Mouse (Mus musculus): ENCODE data around the gene Amot. TPM values are rescaled to one million over a fixed set of nuclear protein-coding genes. Genes with fewer than 3 reads are reported as not detected.

The Amot gene
- polyA plus RNA-seq, 1 experiment, result 1.6 TPM

DNA sequence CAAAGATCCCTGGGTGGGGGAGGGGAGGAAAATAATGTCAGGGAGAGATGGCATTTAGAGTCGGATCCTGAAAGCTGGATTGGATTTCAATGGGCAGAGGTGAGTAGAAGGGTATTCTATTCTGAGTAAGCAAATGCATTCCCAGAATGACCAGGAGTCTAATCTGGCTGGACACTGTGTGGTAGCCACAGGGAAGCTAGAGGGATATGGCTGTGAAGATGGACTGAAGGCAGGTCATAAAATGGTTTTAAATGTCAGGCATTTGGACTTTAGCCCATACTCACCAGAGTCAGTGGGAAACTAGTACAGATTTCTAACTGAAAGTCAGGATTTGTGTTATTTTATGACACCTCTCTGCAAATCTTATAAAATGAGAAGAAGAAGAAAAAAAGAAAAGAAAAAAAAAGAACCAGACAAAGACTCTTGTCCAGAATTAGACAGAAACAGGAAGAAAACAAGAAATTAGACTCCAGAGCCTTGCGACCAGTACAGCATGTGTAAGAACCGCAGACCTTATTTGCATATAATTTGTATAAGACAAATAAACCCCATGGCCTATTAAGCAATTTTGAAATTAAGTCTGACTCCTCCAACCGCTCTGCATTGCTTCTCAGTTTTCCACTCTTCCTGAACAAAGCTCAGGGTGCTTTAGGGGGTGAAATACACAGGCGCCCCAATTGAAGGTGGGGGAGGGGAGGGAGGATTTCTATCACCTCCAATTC, 27.8 kb downstream of the Amot start:
- no peaks in the 10 kb centered on the region for H3K4me1 ChIP-seq (ENCODE audit: control insufficient read depth, insufficient read depth, low read length)
- H3K27ac ChIP-seq (ENCODE audit: control insufficient read depth, insufficient read depth, low read depth, low read length, poor library complexity), result no peak overlapping the region
- TF ChIP-seq CTCF (IDR thresholded peaks at IDR 0.05; ENCODE audit: control insufficient read depth, insufficient read depth, low read length) (no peak), POLR2A (IDR thresholded peaks at IDR 0.05; ENCODE audit: borderline replicate concordance, control insufficient read depth, low read depth, low read length) (no peak)
- WGBS, result 74% methylated on average over 5 of the region's 5 CpGs
- H3K4me3 ChIP-seq (replicated peaks; ENCODE audit: control insufficient read depth, low read depth, low read length), result no peak overlapping the region

DNA sequence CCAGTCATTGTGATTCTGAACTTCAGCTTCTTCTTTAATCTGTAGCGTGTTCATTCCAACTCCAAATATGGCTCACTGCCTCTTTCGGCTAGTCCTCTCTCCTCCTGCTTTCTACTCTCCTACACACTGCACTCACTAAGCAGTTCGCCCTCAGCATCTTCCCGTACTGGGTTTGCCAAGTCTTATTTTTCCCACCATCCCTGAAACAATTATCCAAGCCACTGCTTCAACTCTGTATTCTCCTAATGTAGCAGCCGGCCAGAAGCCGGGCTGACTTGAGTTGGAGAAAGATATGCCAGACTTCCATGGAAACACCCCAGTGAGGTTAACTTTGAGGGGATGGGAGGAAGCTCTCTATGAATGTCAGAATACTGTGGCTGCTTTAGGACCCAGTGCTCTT, 36.7 kb downstream of the Amot start:
- Histone ChIP-seq H3K4me1 (ENCODE audit: control insufficient read depth, insufficient read depth, low read length) (no peaks in the 10 kb centered on the region), H3K27ac (ENCODE audit: control insufficient read depth, insufficient read depth, low read depth, low read length, poor library complexity) (no peak overlapping the region), H3K4me3 (replicated peaks; ENCODE audit: control insufficient read depth, low read depth, low read length) (no peak overlapping the region)
- WGBS, result 81% methylated on average over 6 of the region's 6 CpGs
- TF ChIP-seq CTCF (IDR thresholded peaks at IDR 0.05; ENCODE audit: control insufficient read depth, insufficient read depth, low read length) (no peak), POLR2A (IDR thresholded peaks at IDR 0.05; ENCODE audit: borderline replicate concordance, control insufficient read depth, low read depth, low read length) (no peak)

DNA sequence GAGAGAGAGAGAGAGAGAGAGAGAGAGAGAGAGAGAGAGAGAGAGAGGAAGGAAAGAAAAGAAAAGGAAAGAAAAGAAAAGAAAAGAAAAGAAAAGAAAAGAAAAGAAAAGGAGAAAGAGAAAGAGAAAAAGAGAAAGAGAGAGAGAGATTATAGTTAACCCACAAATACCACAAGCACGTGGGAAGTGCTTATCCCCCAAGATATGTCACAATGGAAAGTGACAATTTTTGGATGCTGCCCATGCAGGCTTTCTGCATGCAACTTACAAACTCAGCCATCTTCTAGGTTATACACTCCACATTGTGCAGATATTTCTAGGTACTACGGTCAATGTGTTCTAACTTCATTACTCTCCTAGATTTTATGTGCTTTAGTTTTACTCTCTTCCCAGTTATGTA, 41.5 kb downstream of the Amot start:
- Histone ChIP-seq H3K27ac (ENCODE audit: control insufficient read depth, insufficient read depth, low read depth, low read length, poor library complexity) (no peak overlapping the region), H3K4me1 (ENCODE audit: control insufficient read depth, insufficient read depth, low read length) (no peaks in the 10 kb centered on the region), H3K4me3 (replicated peaks; ENCODE audit: control insufficient read depth, low read depth, low read length) (no peak overlapping the region)
- WGBS, result 52% methylated on average over 2 of the region's 2 CpGs
- TF ChIP-seq CTCF (IDR thresholded peaks at IDR 0.05; ENCODE audit: control insufficient read depth, insufficient read depth, low read length) (no peak), POLR2A (IDR thresholded peaks at IDR 0.05; ENCODE audit: borderline replicate concordance, control insufficient read depth, low read depth, low read length) (no peak)

DNA sequence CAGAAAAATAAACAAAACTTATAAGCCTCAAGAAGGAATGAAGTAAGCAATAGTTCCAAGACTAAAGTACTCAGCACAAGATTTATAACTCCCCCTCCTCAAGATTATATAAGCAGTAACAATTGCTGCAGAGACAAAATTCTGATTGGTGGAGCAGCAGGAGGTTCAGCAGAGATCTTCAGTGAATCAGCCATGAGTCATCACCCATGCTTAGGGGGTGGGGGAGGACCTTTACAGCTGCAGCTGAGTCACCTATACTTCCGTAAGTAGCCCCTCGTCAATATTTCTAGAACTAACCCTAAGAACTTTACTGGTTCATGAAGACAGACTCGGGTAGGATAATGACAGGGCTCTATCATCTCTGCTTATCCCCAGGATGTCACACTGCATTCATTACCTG, 43.6 kb downstream of the Amot start:
- H3K4me3 ChIP-seq (replicated peaks; ENCODE audit: control insufficient read depth, low read depth, low read length), result no peak overlapping the region
- no peaks in the 10 kb centered on the region for H3K4me1 ChIP-seq (ENCODE audit: control insufficient read depth, insufficient read depth, low read length)
- WGBS, result 72% methylated on average over 3 of the region's 3 CpGs
- no peak overlapping the region for H3K27ac ChIP-seq (ENCODE audit: control insufficient read depth, insufficient read depth, low read depth, low read length, poor library complexity)
- TF ChIP-seq POLR2A (IDR thresholded peaks at IDR 0.05; ENCODE audit: borderline replicate concordance, control insufficient read depth, low read depth, low read length) (no peak), CTCF (IDR thresholded peaks at IDR 0.05; ENCODE audit: control insufficient read depth, insufficient read depth, low read length) (no peak)

DNA sequence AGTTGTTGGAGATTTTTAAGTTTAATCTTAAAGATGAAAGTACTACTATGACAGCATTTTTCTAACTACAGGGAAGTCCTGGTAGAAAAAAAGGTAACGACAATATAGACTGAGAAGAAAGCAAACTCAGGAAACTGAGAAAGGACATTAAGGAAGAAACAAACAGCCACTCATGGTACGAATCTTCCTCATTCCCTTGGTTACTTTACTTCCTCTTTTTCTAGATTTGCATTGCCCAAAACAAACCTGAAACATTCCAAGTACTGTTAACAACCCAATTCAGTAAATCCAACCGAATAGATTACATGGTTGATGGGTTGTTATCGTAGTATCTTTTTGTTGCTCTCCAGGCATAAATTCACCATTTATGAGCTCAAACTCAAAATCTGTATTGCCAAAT, 48.7 kb downstream of the Amot start:
- 35% methylated on average over 4 of the region's 4 CpGs for WGBS
- no peaks in the 10 kb centered on the region for H3K4me1 ChIP-seq (ENCODE audit: control insufficient read depth, insufficient read depth, low read length)
- no peak overlapping the region for H3K27ac ChIP-seq (ENCODE audit: control insufficient read depth, insufficient read depth, low read depth, low read length, poor library complexity)
- TF ChIP-seq POLR2A (IDR thresholded peaks at IDR 0.05; ENCODE audit: borderline replicate concordance, control insufficient read depth, low read depth, low read length) (no peak), CTCF (IDR thresholded peaks at IDR 0.05; ENCODE audit: control insufficient read depth, insufficient read depth, low read length) (no peak)
- no peak overlapping the region for H3K4me3 ChIP-seq (replicated peaks; ENCODE audit: control insufficient read depth, low read depth, low read length)

DNA sequence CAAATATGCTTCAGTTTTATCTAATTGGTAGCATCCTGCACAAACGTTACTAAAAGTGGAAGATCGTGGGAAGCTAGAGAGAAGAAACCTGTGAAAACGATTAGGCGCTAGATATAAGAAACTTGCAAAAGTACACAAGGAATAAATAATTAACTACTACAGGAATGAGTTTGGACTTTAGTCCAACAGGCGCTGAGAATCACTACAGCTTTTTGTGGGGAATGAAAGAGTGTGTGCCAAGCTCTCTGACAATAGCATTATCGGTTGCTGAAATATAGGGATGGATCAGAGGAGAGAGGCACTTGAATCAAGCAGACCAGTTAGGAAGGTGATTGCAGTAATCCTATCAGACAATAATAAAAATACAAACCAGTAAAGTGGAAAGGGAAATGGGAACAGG, 49.4 kb downstream of the Amot start:
- Histone ChIP-seq H3K27ac (ENCODE audit: control insufficient read depth, insufficient read depth, low read depth, low read length, poor library complexity) (no peak overlapping the region), H3K4me3 (replicated peaks; ENCODE audit: control insufficient read depth, low read depth, low read length) (no peak overlapping the region), H3K4me1 (ENCODE audit: control insufficient read depth, insufficient read depth, low read length) (no peaks in the 10 kb centered on the region)
- WGBS, result 81% methylated on average over 6 of the region's 6 CpGs
- no peak for TF ChIP-seq POLR2A (IDR thresholded peaks at IDR 0.05; ENCODE audit: borderline replicate concordance, control insufficient read depth, low read depth, low read length)

DNA sequence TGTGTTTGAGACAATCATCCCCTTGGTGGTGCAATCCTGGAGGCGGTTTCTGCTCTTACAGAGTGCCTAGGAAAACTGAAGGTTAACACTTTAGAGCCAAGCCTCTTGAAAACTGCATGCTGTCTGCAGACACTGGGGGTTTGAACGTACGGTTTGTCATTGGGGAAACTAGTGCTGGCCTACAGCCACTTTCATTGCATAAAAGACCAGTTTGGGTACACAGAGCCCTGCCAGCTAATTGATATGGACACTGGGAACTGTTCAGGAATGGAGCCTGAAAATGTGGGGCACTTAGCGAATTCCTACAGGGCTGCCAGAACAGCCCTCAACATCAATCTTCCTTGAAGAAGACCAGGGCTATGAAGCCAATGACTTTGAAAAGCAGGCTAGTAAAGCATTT, 50.2 kb downstream of the Amot start:
- H3K4me1 ChIP-seq (ENCODE audit: control insufficient read depth, insufficient read depth, low read length), result no peaks in the 10 kb centered on the region
- H3K4me3 ChIP-seq (replicated peaks; ENCODE audit: control insufficient read depth, low read depth, low read length), result no peak overlapping the region
- TF ChIP-seq POLR2A (IDR thresholded peaks at IDR 0.05; ENCODE audit: borderline replicate concordance, control insufficient read depth, low read depth, low read length) (no peak), CTCF (IDR thresholded peaks at IDR 0.05; ENCODE audit: control insufficient read depth, insufficient read depth, low read length) (no peak)
- H3K27ac ChIP-seq (ENCODE audit: control insufficient read depth, insufficient read depth, low read depth, low read length, poor library complexity), result no peak overlapping the region
- 69% methylated on average over 4 of the region's 4 CpGs for WGBS

DNA sequence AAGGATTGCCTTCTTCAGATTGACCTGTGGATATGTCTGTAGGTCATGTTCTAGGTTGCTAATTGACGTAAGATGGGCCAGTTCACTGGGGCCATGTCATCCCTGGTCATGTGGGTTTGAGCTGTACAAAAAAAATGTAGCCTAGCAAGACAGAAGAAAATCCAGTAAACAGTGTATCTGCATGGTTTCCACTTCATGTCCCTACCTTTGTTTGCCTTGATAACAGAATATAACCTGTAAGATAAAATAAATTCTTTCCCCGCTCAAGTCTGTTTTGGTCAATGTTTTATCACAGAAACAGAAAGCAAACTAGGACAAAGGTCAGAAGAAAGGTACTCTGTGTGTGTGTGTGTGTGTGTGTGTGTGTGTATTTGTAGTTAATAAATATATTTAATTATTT, 63.5 kb downstream of the Amot start:
- WGBS, result 81% methylated on average over 2 of the region's 2 CpGs
- TF ChIP-seq CTCF (IDR thresholded peaks at IDR 0.05; ENCODE audit: control insufficient read depth, insufficient read depth, low read length) (no peak), POLR2A (IDR thresholded peaks at IDR 0.05; ENCODE audit: borderline replicate concordance, control insufficient read depth, low read depth, low read length) (no peak)
- H3K4me1 ChIP-seq (ENCODE audit: control insufficient read depth, insufficient read depth, low read length), result no peaks in the 10 kb centered on the region
- H3K4me3 ChIP-seq (replicated peaks; ENCODE audit: control insufficient read depth, low read depth, low read length), result no peak overlapping the region
- H3K27ac ChIP-seq (ENCODE audit: control insufficient read depth, insufficient read depth, low read depth, low read length, poor library complexity), result no peak overlapping the region

DNA sequence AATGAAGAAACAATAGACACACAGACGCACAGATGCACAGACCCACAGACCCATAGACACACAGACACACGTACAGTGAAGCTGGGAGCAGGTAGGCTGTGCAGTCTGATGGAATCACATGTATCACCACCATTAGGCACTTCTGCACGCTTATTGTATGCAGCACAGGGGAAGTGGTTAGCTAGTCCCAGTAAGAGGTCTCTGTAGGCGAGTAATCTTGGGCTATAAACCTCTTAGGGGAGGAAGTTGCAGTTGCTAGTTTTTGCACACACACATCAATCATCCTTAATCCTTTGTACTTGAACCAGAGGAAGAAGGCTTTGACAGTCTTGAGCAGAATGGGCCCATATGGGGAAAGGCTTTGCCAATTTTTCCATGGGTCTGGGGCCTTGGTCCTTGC, 71.3 kb downstream of the Amot start:
- no peak overlapping the region for H3K4me3 ChIP-seq (replicated peaks; ENCODE audit: control insufficient read depth, low read depth, low read length)
- no peaks in the 10 kb centered on the region for H3K4me1 ChIP-seq (ENCODE audit: control insufficient read depth, insufficient read depth, low read length)
- TF ChIP-seq CTCF (IDR thresholded peaks at IDR 0.05; ENCODE audit: control insufficient read depth, insufficient read depth, low read length) (no peak), POLR2A (IDR thresholded peaks at IDR 0.05; ENCODE audit: borderline replicate concordance, control insufficient read depth, low read depth, low read length) (no peak)
- H3K27ac ChIP-seq (ENCODE audit: control insufficient read depth, insufficient read depth, low read depth, low read length, poor library complexity), result no peak overlapping the region
- WGBS, result 35% methylated on average over 4 of the region's 4 CpGs
